Mouse (Mus musculus) testis, adult 2 months (tissue): ENCODE measurements around the gene Pfkfb4. TPM values are rescaled to one million over a fixed set of nuclear protein-coding genes. Genes with fewer than 3 reads are reported as not detected.

ENCODE experiments used
- H3K27ac ChIP-seq: fragments of 200-500 bp; 2 replicates; pipeline ENCODE4 v1.5.1; 2012; ENCODE audit warnings: low read depth, low read length; ENCODE audit not compliant: control insufficient read depth, insufficient read depth
- H3K27me3 ChIP-seq: fragments of 200-500 bp; 2 replicates; pipeline ENCODE4 v1.6.1; 2012; ENCODE audit warnings: mild to moderate bottlenecking, low read length, moderate library complexity; ENCODE audit not compliant: control insufficient read depth, insufficient read depth
- H3K36me3 ChIP-seq: fragments of 200-500 bp; 2 replicates; pipeline ENCODE4 v1.6.1; 2012; ENCODE audit warnings: mild to moderate bottlenecking, low read length; ENCODE audit not compliant: control insufficient read depth, insufficient read depth
- H3K4me1 ChIP-seq: fragments of 200-500 bp; 2 replicates; pipeline ENCODE4 v1.6.1; 2012; ENCODE audit warnings: low read length; ENCODE audit not compliant: control insufficient read depth, insufficient read depth
- H3K4me3 ChIP-seq: fragments of 200-500 bp; 2 replicates; pipeline ENCODE4 v1.5.1; 2012; ENCODE audit warnings: low read depth, mild to moderate bottlenecking, low read length, moderate library complexity, mixed read lengths; ENCODE audit not compliant: control insufficient read depth
- CTCF ChIP-seq: fragments of 200-500 bp; IDR thresholded peaks from 2 replicates; pipeline ENCODE4 v1.5.1; 2012; ENCODE audit warnings: low read depth, mild to moderate bottlenecking, inconsistent platforms, low read length, moderate library complexity; ENCODE audit not compliant: control insufficient read depth, insufficient read depth, insufficient replicate concordance
- POLR2A ChIP-seq: fragments of 200-500 bp; IDR thresholded peaks from 2 replicates; pipeline ENCODE4 v1.6.1; 2012; ENCODE audit warnings: low read depth, mild to moderate bottlenecking, inconsistent platforms, low read length, moderate library complexity; ENCODE audit not compliant: control insufficient read depth
- polyA plus RNA-seq: library from polyadenylated mRNA; depleted of rRNA; stranded (reverse); fragments of >200 nt; gene quantifications from 2 replicates; pipeline ENCODE4 v1.2.3, GENCODE M21; 2012; rRNA removed

The Pfkfb4 gene
- polyA plus RNA-seq, result 41.2 and 53.3 TPM in 2 replicates

DNA sequence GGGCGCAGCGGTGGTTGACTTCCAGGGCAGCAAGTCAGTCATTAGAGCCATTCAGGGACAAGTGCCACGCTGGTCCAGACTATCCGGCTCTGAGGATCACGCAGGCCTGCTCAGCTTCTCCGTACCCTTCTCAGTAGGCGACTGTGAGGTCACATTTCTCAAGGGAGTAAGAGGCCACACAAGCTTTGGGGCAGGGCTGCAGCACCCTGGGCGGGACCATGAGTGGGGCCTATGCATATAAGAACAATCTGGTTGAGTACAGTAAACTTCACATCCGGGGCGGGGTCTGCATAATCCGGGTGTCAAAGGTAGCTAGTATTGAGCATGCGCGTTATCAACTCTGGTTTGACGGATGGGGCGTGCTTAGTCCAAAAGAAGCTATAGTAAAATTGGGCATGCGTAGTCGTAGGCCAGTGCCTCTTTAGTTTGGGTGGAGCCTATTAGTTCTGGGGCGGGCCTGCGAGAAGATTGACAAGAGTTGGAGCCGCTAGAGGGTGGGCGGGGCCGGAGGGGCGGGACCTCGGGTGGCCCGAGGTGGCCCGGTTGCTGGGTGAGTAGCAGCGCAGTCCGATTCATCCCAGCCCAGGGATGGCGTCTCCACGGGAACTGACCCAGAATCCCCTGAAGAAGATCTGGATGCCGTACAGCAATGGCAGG lies at the start of gene Pfkfb4:
Pfkfb4 (plus strand) TSS at position 351 of the 657 bp plus-strand sequence.
- peak within 1 kb of the TSS; percentile 92 for H3K27ac ChIP-seq
- TF ChIP-seq CTCF (no peak), POLR2A (peak; percentile 69)
- no peaks in the 10 kb centered on the region for H3K36me3 ChIP-seq
- H3K27me3 ChIP-seq, result no peaks in the 10 kb centered on the region
- peaks cover 8% of the 10 kb centered on the region for H3K4me1 ChIP-seq
- peak within 1 kb of the TSS; percentile 98 for H3K4me3 ChIP-seq

DNA sequence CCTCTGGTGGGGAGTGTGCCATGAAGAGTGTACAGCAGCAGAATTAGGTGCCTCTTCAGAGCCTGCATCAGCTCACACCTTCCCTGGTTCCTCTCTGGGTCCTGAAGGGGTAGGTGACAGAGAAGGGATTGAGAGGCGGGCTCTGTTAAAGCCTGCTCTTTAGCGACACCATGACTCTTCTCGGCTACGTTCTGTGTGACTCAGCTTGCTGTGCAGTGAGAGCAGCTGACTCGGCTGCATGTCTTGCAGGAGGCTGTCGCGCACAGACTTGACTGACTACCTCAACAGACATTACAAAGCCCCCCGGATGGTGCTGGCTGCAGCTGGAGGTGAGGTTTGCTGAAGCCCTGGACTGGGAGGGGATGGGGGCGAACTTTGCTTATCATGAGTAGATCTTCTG lies 46.5 kb upstream of the Pfkfb4 start:
- H3K27ac ChIP-seq, result no peak overlapping the region
- H3K4me1 ChIP-seq, result no peaks in the 10 kb centered on the region
- no peak for TF ChIP-seq POLR2A
- TF ChIP-seq CTCF, result no peak
- H3K27me3 ChIP-seq, result no peaks in the 10 kb centered on the region
- no peaks in the 10 kb centered on the region; the same call in none of the 2 replicates for H3K36me3 ChIP-seq
- H3K4me3 ChIP-seq, result no peak overlapping the region

DNA sequence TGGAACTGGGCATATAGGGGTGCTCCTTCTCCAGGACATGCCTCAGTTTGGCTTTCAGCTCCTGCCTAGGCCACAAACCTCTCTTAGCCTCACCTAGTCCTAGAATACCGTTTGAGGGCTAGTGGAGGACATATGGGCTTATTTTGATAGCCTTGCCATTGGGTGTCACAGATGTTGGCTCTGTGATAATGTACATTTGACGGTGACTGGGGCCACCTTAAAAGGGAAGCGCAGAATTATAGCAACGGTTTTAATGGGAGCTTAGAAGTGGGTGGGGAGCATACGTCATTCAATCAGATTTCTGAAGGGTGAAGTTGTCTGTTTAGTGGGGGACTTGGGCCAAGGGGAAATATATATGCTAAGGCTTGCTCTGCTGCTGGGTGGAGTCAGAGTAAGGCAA lies 46.0 kb upstream of the Pfkfb4 start:
- H3K36me3 ChIP-seq, result no peaks in the 10 kb centered on the region; the same call in none of the 2 replicates
- H3K4me1 ChIP-seq, result no peaks in the 10 kb centered on the region
- TF ChIP-seq POLR2A (no peak), CTCF (no peak)
- H3K27me3 ChIP-seq, result no peaks in the 10 kb centered on the region
- no peak overlapping the region for H3K4me3 ChIP-seq
- no peak overlapping the region for H3K27ac ChIP-seq

DNA sequence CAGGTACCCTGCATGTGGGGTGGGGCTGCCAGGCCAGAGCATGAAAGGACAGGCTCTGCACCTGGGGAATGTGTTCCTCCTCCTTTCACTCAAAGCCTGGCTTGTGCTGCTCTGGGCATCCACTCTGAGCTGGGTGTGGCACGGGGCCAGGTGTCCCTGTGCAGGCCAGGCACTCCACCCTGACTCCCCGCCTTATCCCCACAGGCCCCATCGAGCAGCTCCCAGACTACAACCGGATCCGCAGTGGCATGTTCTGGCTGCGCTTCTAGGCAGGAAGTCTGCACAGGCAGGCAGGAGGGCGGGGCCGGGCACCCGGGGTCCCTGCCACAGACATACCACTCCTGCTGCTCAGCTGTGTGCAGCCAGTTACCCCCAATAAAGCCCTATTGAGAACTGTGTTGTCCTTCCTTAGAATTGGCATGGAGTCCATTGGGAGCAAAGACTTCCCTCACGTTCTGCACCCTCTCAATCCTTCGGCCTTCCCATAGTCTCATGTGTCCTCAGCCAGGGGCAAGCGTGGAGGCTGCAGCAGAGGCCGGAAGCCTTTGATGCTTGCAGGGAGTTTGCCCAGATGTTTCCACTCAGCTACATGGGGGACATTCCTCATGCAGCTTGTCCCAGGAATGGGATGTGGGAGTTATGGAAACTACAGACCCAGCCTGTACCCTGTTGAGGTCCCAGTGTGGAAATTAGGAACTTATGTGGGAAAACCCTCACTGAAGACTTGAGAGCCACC lies 42.2 kb upstream of the Pfkfb4 start:
- Histone ChIP-seq H3K4me1 (no peaks in the 10 kb centered on the region), H3K4me3 (no peak overlapping the region), H3K27me3 (no peaks in the 10 kb centered on the region), H3K36me3 (no peaks in the 10 kb centered on the region; the same call in 1 of the 2 replicates), H3K27ac (no peak overlapping the region)
- no peak for TF ChIP-seq CTCF
- no peak for TF ChIP-seq POLR2A

DNA sequence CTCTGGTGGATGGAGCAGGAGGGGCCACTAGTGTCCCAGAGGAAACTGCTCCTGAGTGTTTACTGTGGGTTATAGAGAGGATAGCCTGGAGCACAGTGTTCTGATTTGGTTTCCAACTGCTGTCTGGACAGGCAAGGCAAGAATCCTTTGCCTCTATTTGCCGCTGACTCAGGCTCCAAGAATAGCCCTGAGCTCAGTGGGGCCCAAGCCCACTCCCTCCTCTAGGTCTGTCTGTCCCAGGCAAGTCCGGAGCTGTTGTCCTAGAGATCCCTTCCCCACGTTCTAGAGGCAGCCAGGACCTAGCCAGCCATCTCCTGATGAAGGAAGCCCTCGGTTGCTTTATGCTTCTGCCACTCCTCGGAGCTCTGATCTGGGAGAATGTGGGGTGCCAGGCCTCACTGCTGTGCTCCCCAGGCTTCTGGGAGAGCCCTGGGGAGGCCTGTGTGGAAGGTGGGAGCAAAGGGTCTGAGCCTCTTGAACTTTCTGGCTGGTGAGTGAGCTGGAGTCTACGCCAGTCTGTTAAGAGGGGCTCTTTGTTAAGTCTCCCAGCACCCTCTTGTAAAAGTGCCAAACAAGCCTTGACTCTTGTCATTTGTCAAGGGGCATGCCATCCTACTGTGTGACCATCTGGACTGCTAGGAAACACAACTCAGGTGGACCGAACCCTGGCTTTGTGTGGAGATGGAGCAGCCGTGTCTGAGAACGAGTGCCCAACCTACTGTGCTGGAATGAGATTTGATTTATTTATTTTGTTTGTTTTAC lies 41.4 kb upstream of the Pfkfb4 start:
- H3K27me3 ChIP-seq, result no peaks in the 10 kb centered on the region
- no peak for TF ChIP-seq POLR2A
- TF ChIP-seq CTCF, result no peak
- H3K27ac ChIP-seq, result peak overlapping the region; percentile 41; the same call in 1 of the 2 replicates
- H3K36me3 ChIP-seq, result no peaks in the 10 kb centered on the region; the same call in 1 of the 2 replicates
- H3K4me3 ChIP-seq, result no peak overlapping the region
- no peaks in the 10 kb centered on the region for H3K4me1 ChIP-seq

DNA sequence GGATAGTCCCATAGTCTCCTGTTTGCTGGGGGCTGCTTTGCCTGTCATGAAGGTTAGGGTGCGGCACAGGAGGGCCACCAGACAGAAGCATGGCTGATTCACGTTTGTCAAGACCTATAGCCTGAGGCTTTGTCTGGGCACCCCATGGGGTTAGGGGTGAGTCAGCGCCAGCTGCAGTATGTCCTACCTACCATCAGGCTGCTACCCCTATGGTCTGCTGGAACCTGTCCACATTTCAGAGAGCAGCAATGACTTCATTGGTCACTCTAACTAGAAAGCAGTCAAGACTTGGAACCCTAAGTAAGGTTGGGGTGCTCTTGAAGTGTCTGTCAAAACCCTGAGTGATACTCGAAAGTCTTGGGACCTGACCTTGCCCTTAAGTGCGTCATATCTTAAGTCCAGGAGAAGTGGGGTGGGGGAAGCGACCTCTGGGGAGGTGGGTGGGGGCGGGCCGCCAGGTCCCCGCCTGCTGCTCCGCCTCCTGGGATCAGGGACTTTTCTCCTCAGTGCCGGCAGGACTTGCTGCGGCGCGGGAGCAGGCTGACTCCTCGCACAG lies 38.4 kb upstream of the Pfkfb4 start, which contains the start of gene Col7a1:
Col7a1 (plus strand) TSS at position 506 of the 556 bp plus-strand sequence.
- no peak within 1 kb of the TSS for H3K4me3 ChIP-seq
- TF ChIP-seq CTCF, result no peak
- TF ChIP-seq POLR2A, result no peak
- no peaks in the 10 kb centered on the region for H3K27me3 ChIP-seq
- no peaks in the 10 kb centered on the region for H3K4me1 ChIP-seq
- H3K36me3 ChIP-seq, result no peaks in the 10 kb centered on the region
- H3K27ac ChIP-seq, result no peak within 1 kb of the TSS
